Mouse (Mus musculus): Measurements from ENCODE around the gene Mus81. TPM values are rescaled to one million over a fixed set of nuclear protein-coding genes. Genes with fewer than 3 reads are reported as not detected.
A peak's percentile ranks its signal among the peaks of the same experiment; 100 is the strongest.

The Mus81 gene
- polyA plus RNA-seq, 1 experiment from 2014 or later: 44.1 TPM

GRCm38 (mm10) chr19:5481398-5481797 lies 6.8 kb downstream of the Mus81 start:
- Histone ChIP-seq H3K4me2 (replicated peaks) (no peak overlapping the region), H3K27me3 (no peaks in the 10 kb centered on the region), H3K9me3 (replicated peaks) (no peaks in the 10 kb centered on the region), H3K36me3 (peaks cover 97% of the 10 kb centered on the region), H3K4me3 (replicated peaks) (no peak overlapping the region), H3K4me1 (peaks cover 17% of the 10 kb centered on the region), H3K27ac (replicated peaks) (no peak overlapping the region), H3K9ac (no peak overlapping the region)
- no peak for ATAC-seq (ENCODE audit: insufficient number of reproducible peaks, low FRiP score, low TSS enrichment, low read depth)
- WGBS: 86% methylated on average over 10 of the region's 10 CpGs

GRCm38 (mm10) chr19:5480016-5480415 lies 8.2 kb downstream of the Mus81 start:
- H3K27me3 ChIP-seq: no peaks in the 10 kb centered on the region
- H3K4me1 ChIP-seq: peaks cover 25% of the 10 kb centered on the region
- H3K4me2 ChIP-seq (replicated peaks): no peak overlapping the region
- no peak overlapping the region for H3K27ac ChIP-seq (replicated peaks)
- peaks cover 85% of the 10 kb centered on the region for H3K36me3 ChIP-seq
- ATAC-seq (ENCODE audit: insufficient number of reproducible peaks, low FRiP score, low TSS enrichment, low read depth): no peak
- no peaks in the 10 kb centered on the region for H3K9me3 ChIP-seq (replicated peaks)
- 90% methylated on average over 10 of the region's 10 CpGs for WGBS
- H3K4me3 ChIP-seq (replicated peaks): no peak overlapping the region
- H3K9ac ChIP-seq: no peak overlapping the region

GRCm38 (mm10) chr19:5477668-5478300 lies 10.4 kb downstream of the Mus81 start:
- WGBS: 85% methylated on average over 18 of the region's 18 CpGs
- H3K9me3 ChIP-seq (replicated peaks): no peaks in the 10 kb centered on the region
- ATAC-seq (ENCODE audit: insufficient number of reproducible peaks, low FRiP score, low TSS enrichment, low read depth): no peak
- no peaks in the 10 kb centered on the region for H3K27me3 ChIP-seq
- H3K27ac ChIP-seq (replicated peaks): no peak overlapping the region
- H3K36me3 ChIP-seq: peaks cover 63% of the 10 kb centered on the region
- no peak overlapping the region for H3K4me2 ChIP-seq (replicated peaks)
- no peak overlapping the region for H3K9ac ChIP-seq
- peaks cover 39% of the 10 kb centered on the region for H3K4me1 ChIP-seq
- H3K4me3 ChIP-seq (replicated peaks): no peak overlapping the region

GRCm38 (mm10) chr19:5477004-5477667 lies 11.1 kb downstream of the Mus81 start:
- Histone ChIP-seq H3K27ac (replicated peaks) (no peak overlapping the region), H3K9ac (no peak overlapping the region), H3K36me3 (peaks cover 56% of the 10 kb centered on the region), H3K4me2 (replicated peaks) (no peak overlapping the region), H3K9me3 (replicated peaks) (no peaks in the 10 kb centered on the region), H3K27me3 (no peaks in the 10 kb centered on the region), H3K4me1 (peaks cover 39% of the 10 kb centered on the region), H3K4me3 (replicated peaks) (0 out of 2 replicates have a peak overlapping the region, but pooled peaks have one; percentile 7)
- 79% methylated on average over 10 of the region's 10 CpGs for WGBS
- no peak for ATAC-seq (ENCODE audit: insufficient number of reproducible peaks, low FRiP score, low TSS enrichment, low read depth)

GRCm38 (mm10) chr19:5475069-5475714 lies 13.0 kb downstream of the Mus81 start:
- Histone ChIP-seq H3K4me2 (replicated peaks) (peak overlapping the region; percentile 82), H3K9ac (peak overlapping the region; percentile 74), H3K27ac (replicated peaks) (peak overlapping the region; percentile 93), H3K4me1 (peaks cover 39% of the 10 kb centered on the region), H3K9me3 (replicated peaks) (no peaks in the 10 kb centered on the region), H3K27me3 (no peaks in the 10 kb centered on the region), H3K4me3 (replicated peaks) (peak overlapping the region; percentile 65), H3K36me3 (peaks cover 37% of the 10 kb centered on the region)
- WGBS: 14% methylated on average over 13 of the region's 13 CpGs
- peak; percentile 12; the same call in 1 of the 2 replicates for ATAC-seq (ENCODE audit: insufficient number of reproducible peaks, low FRiP score, low TSS enrichment, low read depth)

- under 1% methylated on average over 51 of the region's 68 CpGs for WGBS
- peaks cover 39% of the 10 kb centered on the region for H3K4me1 ChIP-seq
Measured at GRCm38 (mm10) chr19:5474281-5475068, 13.7 kb downstream of the Mus81 start.

GRCm38 (mm10) chr19:5473720-5474119 lies 14.5 kb downstream of the Mus81 start, which contains the start of gene Efemp2:
Efemp2 (plus strand) TSS chr19:5473954.
- peak; percentile 70 for ATAC-seq (ENCODE audit: insufficient number of reproducible peaks, low FRiP score, low TSS enrichment, low read depth)
- Histone ChIP-seq H3K4me2 (replicated peaks) (peak within 1 kb of the TSS; percentile 82), H3K36me3 (peaks cover 22% of the 10 kb centered on the region), H3K9me3 (replicated peaks) (no peaks in the 10 kb centered on the region), H3K4me3 (replicated peaks) (peak within 1 kb of the TSS; percentile 65), H3K27ac (replicated peaks) (peak within 1 kb of the TSS; percentile 93), H3K9ac (peak within 1 kb of the TSS; percentile 74), H3K4me1 (peaks cover 39% of the 10 kb centered on the region), H3K27me3 (no peaks in the 10 kb centered on the region)
- WGBS: under 1% methylated on average over 22 of the region's 22 CpGs

More at GRCm38 (mm10) chr19:5474281-5475068, 13.7 kb downstream of the Mus81 start:
- H3K4me3 ChIP-seq (replicated peaks): peak overlapping the region; percentile 65
- H3K9ac ChIP-seq: peak overlapping the region; percentile 74
- H3K27me3 ChIP-seq: no peaks in the 10 kb centered on the region
- peak overlapping the region; percentile 82 for H3K4me2 ChIP-seq (replicated peaks)
- peak overlapping the region; percentile 93 for H3K27ac ChIP-seq (replicated peaks)
- ATAC-seq (ENCODE audit: insufficient number of reproducible peaks, low FRiP score, low TSS enrichment, low read depth): peak; percentile 55
- H3K9me3 ChIP-seq (replicated peaks): no peaks in the 10 kb centered on the region
- H3K36me3 ChIP-seq: peaks cover 30% of the 10 kb centered on the region

GRCm38 (mm10) chr19:5472857-5473256 lies 15.3 kb downstream of the Mus81 start:
- Histone ChIP-seq H3K4me1 (peaks cover 42% of the 10 kb centered on the region), H3K9ac (no peak overlapping the region), H3K36me3 (peaks cover 16% of the 10 kb centered on the region), H3K4me2 (replicated peaks) (no peak overlapping the region), H3K4me3 (replicated peaks) (no peak overlapping the region), H3K27me3 (no peaks in the 10 kb centered on the region), H3K27ac (replicated peaks) (peak overlapping the region; percentile 93; the same call in 1 of the 2 replicates), H3K9me3 (replicated peaks) (no peaks in the 10 kb centered on the region)
- ATAC-seq (ENCODE audit: insufficient number of reproducible peaks, low FRiP score, low TSS enrichment, low read depth): no peak
- WGBS: 76% methylated on average over 3 of the region's 3 CpGs

- H3K27me3 ChIP-seq: no peaks in the 10 kb centered on the region
- H3K9me3 ChIP-seq (replicated peaks): no peaks in the 10 kb centered on the region
- H3K4me2 ChIP-seq (replicated peaks): no peak overlapping the region
- no peak overlapping the region for H3K4me3 ChIP-seq (replicated peaks)
- H3K27ac ChIP-seq (replicated peaks): peak overlapping the region; percentile 65; the same call in 1 of the 2 replicates
- WGBS: 31% methylated on average over 5 of the region's 5 CpGs
- ATAC-seq (ENCODE audit: insufficient number of reproducible peaks, low FRiP score, low TSS enrichment, low read depth): no peak
- peaks cover 35% of the 10 kb centered on the region for H3K4me1 ChIP-seq
- no peak overlapping the region for H3K9ac ChIP-seq
- H3K36me3 ChIP-seq: peaks cover 16% of the 10 kb centered on the region
Measured at GRCm38 (mm10) chr19:5471846-5472245, 16.4 kb downstream of the Mus81 start.

- no peak within 1 kb of the TSS for H3K9ac ChIP-seq
- H3K9me3 ChIP-seq (replicated peaks): no peaks in the 10 kb centered on the region
- H3K36me3 ChIP-seq: peaks cover 39% of the 10 kb centered on the region
- no peak within 1 kb of the TSS for H3K27ac ChIP-seq (replicated peaks)
- H3K4me3 ChIP-seq (replicated peaks): no peak within 1 kb of the TSS
- peaks cover 18% of the 10 kb centered on the region for H3K4me1 ChIP-seq
- ATAC-seq (ENCODE audit: insufficient number of reproducible peaks, low FRiP score, low TSS enrichment, low read depth): no peak
- WGBS: 50% methylated on average over 5 of the region's 5 CpGs
- no peaks in the 10 kb centered on the region for H3K27me3 ChIP-seq
- H3K4me2 ChIP-seq (replicated peaks): no peak within 1 kb of the TSS
Measured at GRCm38 (mm10) chr19:5468374-5468773, 19.8 kb downstream of the Mus81 start, which contains the start of gene Ctsw. Ctsw (minus strand) TSS chr19:5468507.

Data from embryonic facial prominence, embryonic 15.5 days (tissue).